Mouse (Mus musculus) heart, postnatal 0 days (tissue): ENCODE measurements at regions not wholly inside any gene's neighbourhood (a gene's known extent, or its start where the extent isn't known, plus 50 kb on each side); places are given as distances from the start of the nearest gene placed in this dataset.

Source experiments
- ATAC-seq: fragments of 200-750 bp; cut with Nextera tagmentation; 2 replicates; pipeline ENCODE4 v1.8.0; 2017; ENCODE audit warnings: low read depth, moderate number of reproducible peaks, moderate library complexity; ENCODE audit not compliant: insufficient read depth
- DNase-seq: peaks from one replicate; pipeline ENCODE4 v3.0.0-alpha.2; 2016; ENCODE audit warnings: low spot score
- H3K27ac ChIP-seq: fragments of 300-500 bp; sonication (generic); 2 replicates; pipeline ENCODE4 v1.5.1; 2014; ENCODE audit warnings: low read depth, mild to moderate bottlenecking
- H3K27me3 ChIP-seq: fragments of 300-500 bp; sonication (generic); 2 replicates; pipeline ENCODE4 v1.6.1; 2014; ENCODE audit warnings: low read length, mixed read lengths; ENCODE audit not compliant: control insufficient read depth, insufficient read depth
- H3K36me3 ChIP-seq: fragments of 300-500 bp; sonication (generic); replicated peaks from 2 replicates; pipeline ENCODE4 v1.6.1; 2014; ENCODE audit warnings: low read length, mixed read lengths; ENCODE audit not compliant: control insufficient read depth, insufficient read depth
- H3K4me1 ChIP-seq: fragments of 300-500 bp; sonication (generic); 2 replicates; pipeline ENCODE4 v1.6.1; 2014; ENCODE audit warnings: antibody characterized with exemption; ENCODE audit not compliant: control insufficient read depth, insufficient read depth
- H3K4me2 ChIP-seq: fragments of 300-500 bp; sonication (generic); 2 replicates; pipeline ENCODE4 v1.6.1; 2014; ENCODE audit warnings: low read depth, mild to moderate bottlenecking, low read length, moderate library complexity
- H3K4me3 ChIP-seq: fragments of 300-500 bp; sonication (generic); 2 replicates; pipeline ENCODE4 v1.5.1; 2014; ENCODE audit warnings: low read depth, low read length
- H3K9ac ChIP-seq: fragments of 300-500 bp; sonication (generic); replicated peaks from 2 replicates; pipeline ENCODE4 v1.6.1; 2014; ENCODE audit warnings: low read depth, low read length, mixed read lengths
- H3K9me3 ChIP-seq: fragments of 300-500 bp; sonication (generic); replicated peaks from 2 replicates; pipeline ENCODE4 v1.6.1; 2016; ENCODE audit warnings: low read length; ENCODE audit not compliant: control insufficient read depth
- CTCF ChIP-seq: IDR thresholded peaks from 2 replicates; pipeline ENCODE4 v1.5.1; 2016; ENCODE audit warnings: antibody characterized with exemption, control low read depth, low read depth
- EP300 ChIP-seq: IDR thresholded peaks from 2 replicates; pipeline ENCODE4 v1.6.1; 2016; ENCODE audit warnings: antibody characterized with exemption, low read depth
- WGBS: fragments of 180-500 bp; shearing (Covaris S2); extraction: QIAGEN DNeasy Blood & Tissue Kit; methylation state at CpG from one replicate; pipeline ENCODE4 v1.1.7; 2014; 5-methylcytosine and 5-hydroxymethylcytosine counted together

DNA sequence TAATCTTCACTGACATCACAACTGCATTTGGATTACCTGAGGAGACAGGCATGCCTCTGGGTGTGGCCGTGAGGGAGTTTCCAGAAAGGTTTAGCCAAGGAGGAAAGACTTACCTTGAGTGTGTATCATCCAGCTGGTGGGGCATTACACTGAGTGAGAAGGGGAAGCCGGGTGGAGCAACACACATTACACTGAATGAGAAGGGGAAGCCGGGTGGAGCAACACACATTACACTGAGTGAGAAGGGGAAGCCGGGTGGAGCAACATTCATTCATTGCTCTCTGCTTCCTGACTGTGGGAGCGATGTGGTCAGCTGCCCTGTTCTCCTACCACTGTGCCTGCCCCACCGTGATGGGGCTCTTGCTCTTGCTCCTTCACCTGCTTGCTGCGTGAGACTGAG lies 182.3 kb downstream of the Sh3bp4 start:
- WGBS = 73% methylated on average over 7 of the region's 7 CpGs
- Histone ChIP-seq H3K27ac (no peak overlapping the region), H3K36me3 (no peaks in the 10 kb centered on the region), H3K4me1 (no peaks in the 10 kb centered on the region), H3K27me3 (no peaks in the 10 kb centered on the region), H3K9me3 (peaks cover 3% of the 10 kb centered on the region; the same call in 1 of the 2 replicates), H3K9ac (no peak overlapping the region), H3K4me2 (no peak overlapping the region), H3K4me3 (no peak overlapping the region)
- TF ChIP-seq CTCF = no peak
- no peak for TF ChIP-seq EP300
- DNase-seq (no peak), ATAC-seq (no peak)

DNA sequence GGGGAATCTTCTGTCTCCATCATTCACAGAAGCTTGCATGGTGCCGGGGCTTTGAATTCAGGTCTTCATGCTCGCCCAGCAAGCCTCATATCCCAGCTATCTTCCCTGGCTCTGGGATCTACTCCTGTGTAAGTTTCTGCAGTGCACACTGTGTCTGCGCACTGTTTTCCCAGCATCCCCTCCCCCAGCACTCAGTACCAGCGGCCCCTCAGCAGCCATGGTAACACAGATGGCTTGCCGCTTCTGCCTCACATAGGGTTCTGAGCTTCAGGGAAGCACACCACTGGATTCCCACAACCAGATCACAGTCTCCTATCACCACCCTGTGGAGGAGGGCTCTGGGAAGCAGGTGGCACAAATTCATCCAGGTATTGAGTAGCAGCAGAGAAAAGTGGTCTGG lies 187.7 kb downstream of the Sh3bp4 start:
- Histone ChIP-seq H3K4me1 (no peaks in the 10 kb centered on the region), H3K36me3 (no peaks in the 10 kb centered on the region), H3K4me3 (no peak overlapping the region), H3K9ac (no peak overlapping the region), H3K9me3 (no peaks in the 10 kb centered on the region), H3K4me2 (no peak overlapping the region), H3K27ac (no peak overlapping the region), H3K27me3 (no peaks in the 10 kb centered on the region)
- ATAC-seq (no peak), DNase-seq (no peak)
- 65% methylated on average over 5 of the region's 5 CpGs for WGBS
- TF ChIP-seq EP300 (no peak), CTCF (no peak)

DNA sequence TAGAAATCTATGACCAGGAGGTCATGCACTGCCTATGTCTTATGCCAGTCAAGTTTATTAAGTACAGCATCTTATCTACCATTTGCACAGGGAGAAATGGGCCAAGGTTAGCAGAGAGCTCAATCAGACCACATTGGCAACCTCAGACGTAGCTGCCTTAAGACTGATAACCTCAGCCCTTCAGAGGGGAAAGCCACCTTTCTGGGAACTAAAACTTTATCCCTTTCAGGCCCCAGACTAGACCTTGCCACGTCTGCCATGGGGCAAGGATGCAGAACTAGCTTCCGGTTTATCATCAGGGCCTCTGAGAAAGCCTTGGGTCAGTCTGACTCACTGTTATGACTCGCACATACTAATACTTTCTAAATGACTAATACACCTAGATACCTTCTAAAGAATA lies 188.8 kb upstream of the Agap1 start:
- DNase-seq (no peak), ATAC-seq (no peak)
- Histone ChIP-seq H3K9me3 (no peaks in the 10 kb centered on the region), H3K27ac (no peak overlapping the region), H3K4me3 (no peak overlapping the region), H3K27me3 (no peaks in the 10 kb centered on the region), H3K4me1 (no peaks in the 10 kb centered on the region), H3K9ac (no peak overlapping the region), H3K4me2 (no peak overlapping the region), H3K36me3 (no peaks in the 10 kb centered on the region)
- TF ChIP-seq CTCF (no peak), EP300 (no peak)
- 58% methylated on average over 4 of the region's 4 CpGs for WGBS

DNA sequence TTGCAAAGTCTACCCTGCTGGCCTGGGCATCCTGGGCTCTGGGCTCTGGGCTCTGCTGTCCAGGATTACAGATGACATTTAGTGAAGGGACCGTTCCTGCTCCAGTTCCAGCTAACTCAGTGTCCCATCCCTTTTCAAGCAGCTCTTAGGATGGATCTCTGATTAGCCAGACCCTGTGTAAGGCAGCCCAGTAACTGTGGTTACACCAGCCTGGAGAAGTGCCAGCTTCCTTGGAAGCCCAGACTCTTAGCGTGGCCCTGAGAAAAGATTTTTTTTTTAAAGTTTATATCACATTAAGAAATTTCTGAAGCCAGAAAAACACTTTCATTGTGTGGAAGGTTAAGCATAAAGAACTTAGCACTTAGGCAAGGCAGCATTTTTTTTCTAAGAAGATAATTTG lies 185.8 kb upstream of the Agap1 start:
- Histone ChIP-seq H3K36me3 (no peaks in the 10 kb centered on the region), H3K9ac (no peak overlapping the region), H3K4me2 (no peak overlapping the region), H3K4me3 (no peak overlapping the region), H3K27ac (no peak overlapping the region), H3K4me1 (no peaks in the 10 kb centered on the region), H3K27me3 (no peaks in the 10 kb centered on the region), H3K9me3 (no peaks in the 10 kb centered on the region)
- TF ChIP-seq EP300 (no peak), CTCF (no peak)
- 54% methylated on average over 2 of the region's 2 CpGs for WGBS
- no peak for ATAC-seq
- no peak for DNase-seq

DNA sequence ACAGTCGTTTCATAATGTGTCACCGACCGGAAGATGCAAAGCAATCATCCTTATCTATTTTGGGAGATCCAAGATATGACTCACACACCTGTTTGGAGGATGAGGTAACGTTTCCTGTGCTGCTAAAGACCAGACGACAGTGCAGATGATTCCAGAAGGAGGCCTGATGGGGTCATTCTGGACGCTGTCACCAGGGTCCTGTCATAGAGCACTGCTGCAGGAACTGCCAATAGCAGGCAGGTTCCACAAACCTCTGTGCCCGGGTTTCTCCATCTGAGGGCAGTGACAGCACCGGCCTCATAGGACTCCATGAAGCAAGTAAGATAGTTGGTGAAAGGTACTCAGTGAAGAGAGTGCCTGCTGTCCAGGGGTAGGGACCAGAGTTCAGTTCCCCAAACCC lies 182.9 kb upstream of the Agap1 start:
- DNase-seq (no peak), ATAC-seq (no peak)
- Histone ChIP-seq H3K4me2 (no peak overlapping the region), H3K36me3 (no peaks in the 10 kb centered on the region), H3K9ac (no peak overlapping the region), H3K27me3 (no peaks in the 10 kb centered on the region), H3K9me3 (no peaks in the 10 kb centered on the region), H3K27ac (no peak overlapping the region), H3K4me1 (no peaks in the 10 kb centered on the region), H3K4me3 (no peak overlapping the region)
- TF ChIP-seq CTCF = no peak
- no peak for TF ChIP-seq EP300
- 39% methylated on average over 8 of the region's 8 CpGs for WGBS

DNA sequence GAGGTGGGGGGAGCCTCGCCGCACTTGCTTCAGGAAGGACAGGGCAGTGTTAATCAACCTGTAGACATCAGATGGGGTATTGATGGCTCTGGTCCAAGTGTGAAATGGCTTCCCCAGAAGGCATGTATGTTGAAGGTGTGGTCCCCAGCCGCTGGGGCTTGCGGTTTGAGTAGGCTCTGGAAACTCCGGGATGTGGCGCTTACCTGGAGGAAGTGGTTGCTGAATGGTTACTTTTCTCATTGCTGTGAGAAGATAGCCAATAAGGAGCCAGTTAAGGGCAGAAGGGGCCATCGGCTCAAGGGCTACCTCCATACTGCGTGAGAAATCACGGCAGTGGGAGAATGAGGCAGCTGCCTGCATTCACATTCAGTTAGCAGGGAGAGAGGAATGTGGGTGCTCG lies 181.6 kb upstream of the Agap1 start:
- H3K36me3 ChIP-seq = no peaks in the 10 kb centered on the region
- 79% methylated on average over 10 of the region's 10 CpGs for WGBS
- ATAC-seq (no peak), DNase-seq (no peak)
- no peak for TF ChIP-seq CTCF
- no peak for TF ChIP-seq EP300
- no peaks in the 10 kb centered on the region for H3K9me3 ChIP-seq
- H3K27me3 ChIP-seq = no peaks in the 10 kb centered on the region
- no peak overlapping the region for H3K9ac ChIP-seq
- no peaks in the 10 kb centered on the region for H3K4me1 ChIP-seq
- H3K4me2 ChIP-seq = no peak overlapping the region
- no peak overlapping the region for H3K4me3 ChIP-seq
- no peak overlapping the region for H3K27ac ChIP-seq
